Mouse (Mus musculus): Measurements from ENCODE around the gene Cfap61. TPM values are rescaled to one million over a fixed set of nuclear protein-coding genes. Genes with fewer than 3 reads are reported as not detected.

Cfap61 gene
- polyA plus RNA-seq, 1 experiment from 2014 or later = 4.8 TPM

GRCm38 (mm10) chr2:146218161-146218691 is 283.6 kb downstream of the Cfap61 start:
- Histone ChIP-seq H3K4me1 (ENCODE audit: control insufficient read depth, insufficient read depth, low read depth, low read length) (peaks cover 39% of the 10 kb centered on the region), H3K9ac (ENCODE audit: low read depth, low read length) (peak overlapping the region; percentile 43; the same call in 1 of the 2 replicates), H3K27ac (ENCODE audit: low read depth, low read length) (no peak overlapping the region; the same call in 1 of the 2 replicates), H3K36me3 (ENCODE audit: control insufficient read depth, insufficient read depth, low read length) (no peaks in the 10 kb centered on the region), H3K9me3 (ENCODE audit: control insufficient read depth, low read length) (no peaks in the 10 kb centered on the region), H3K27me3 (replicated peaks; ENCODE audit: control insufficient read depth, insufficient read depth, low read length) (peaks cover 16% of the 10 kb centered on the region), H3K4me3 (ENCODE audit: low read length) (peak overlapping the region; percentile 29), H3K4me2 (ENCODE audit: low read length) (peak overlapping the region; percentile 53)
- under 1% methylated on average over 40 of the region's 40 CpGs for WGBS
- no peak for ATAC-seq

- no peaks in the 10 kb centered on the region for H3K9me3 ChIP-seq (ENCODE audit: control insufficient read depth, low read length)
- peaks cover 43% of the 10 kb centered on the region for H3K4me1 ChIP-seq (ENCODE audit: control insufficient read depth, insufficient read depth, low read depth, low read length)
- no peak overlapping the region; the same call in 1 of the 2 replicates for H3K4me3 ChIP-seq (ENCODE audit: low read length)
- H3K27me3 ChIP-seq (replicated peaks; ENCODE audit: control insufficient read depth, insufficient read depth, low read length) = peaks cover 18% of the 10 kb centered on the region
- no peak overlapping the region for H3K27ac ChIP-seq (ENCODE audit: low read depth, low read length)
- H3K36me3 ChIP-seq (ENCODE audit: control insufficient read depth, insufficient read depth, low read length) = no peaks in the 10 kb centered on the region
- no peak for ATAC-seq
- H3K4me2 ChIP-seq (ENCODE audit: low read length) = peak overlapping the region; percentile 19
- no peak overlapping the region for H3K9ac ChIP-seq (ENCODE audit: low read depth, low read length)
- WGBS = 7% methylated on average over 19 of the region's 19 CpGs
Measured at GRCm38 (mm10) chr2:146218881-146219535, 284.4 kb downstream of the Cfap61 start.

DNA sequence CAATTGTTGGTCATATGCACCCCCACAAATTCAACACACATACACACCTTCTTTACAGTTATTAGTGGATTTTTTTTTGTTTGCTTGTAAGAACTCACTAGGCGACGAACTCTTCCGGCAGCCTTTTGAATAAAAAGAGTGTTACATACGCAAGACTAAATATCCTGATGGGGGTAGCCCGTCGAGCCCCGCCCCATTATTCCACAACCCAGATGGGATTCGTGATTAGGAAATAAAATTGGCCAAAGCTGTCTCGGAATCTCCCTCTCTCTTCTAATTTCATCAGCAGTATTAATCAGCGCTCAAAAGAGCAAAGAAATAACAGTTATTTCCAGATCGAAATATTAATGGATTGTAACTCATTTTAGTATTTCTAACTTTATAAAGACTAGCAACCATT is 285.2 kb downstream of the Cfap61 start:
- H3K4me1 ChIP-seq (ENCODE audit: control insufficient read depth, insufficient read depth, low read depth, low read length) = peaks cover 39% of the 10 kb centered on the region
- 13% methylated on average over 11 of the region's 11 CpGs for WGBS

DNA sequence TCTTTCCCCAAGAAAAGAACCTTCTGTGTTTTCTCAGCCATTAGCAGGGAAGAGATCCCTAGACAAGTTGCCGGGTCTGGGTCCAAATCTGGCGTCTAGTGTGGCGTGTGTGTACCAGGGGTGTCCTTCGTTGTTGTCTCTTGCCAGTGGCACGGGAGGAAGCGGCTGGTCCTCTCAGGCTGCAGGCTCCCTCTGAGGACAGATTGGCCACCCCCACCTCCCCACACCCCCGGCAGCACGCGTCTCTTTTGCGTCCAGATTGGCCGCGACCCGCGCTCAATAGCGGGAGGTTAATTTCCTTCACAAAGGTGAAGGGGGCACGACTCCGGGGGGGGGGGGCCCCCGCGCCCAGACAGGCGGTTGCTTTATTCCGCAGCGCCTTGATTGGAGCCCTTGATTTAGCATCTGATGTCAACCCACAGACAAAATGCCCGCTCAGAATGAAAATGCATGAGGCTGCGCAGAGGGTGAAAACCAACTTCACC is 286.0 kb downstream of the Cfap61 start:
- Histone ChIP-seq H3K27ac (ENCODE audit: low read depth, low read length) (peak overlapping the region; percentile 91), H3K9ac (ENCODE audit: low read depth, low read length) (peak overlapping the region; percentile 85), H3K27me3 (replicated peaks; ENCODE audit: control insufficient read depth, insufficient read depth, low read length) (peaks cover 21% of the 10 kb centered on the region), H3K36me3 (ENCODE audit: control insufficient read depth, insufficient read depth, low read length) (no peaks in the 10 kb centered on the region), H3K4me2 (ENCODE audit: low read length) (peak overlapping the region; percentile 68), H3K4me3 (ENCODE audit: low read length) (peak overlapping the region; percentile 75), H3K4me1 (ENCODE audit: control insufficient read depth, insufficient read depth, low read depth, low read length) (peaks cover 39% of the 10 kb centered on the region), H3K9me3 (ENCODE audit: control insufficient read depth, low read length) (no peaks in the 10 kb centered on the region)
- no peak for ATAC-seq
- under 1% methylated on average over 24 of the region's 24 CpGs for WGBS

More for the DNA sequence above, 285.2 kb downstream of the Cfap61 start:
- H3K36me3 ChIP-seq (ENCODE audit: control insufficient read depth, insufficient read depth, low read length) = no peaks in the 10 kb centered on the region
- no peaks in the 10 kb centered on the region for H3K9me3 ChIP-seq (ENCODE audit: control insufficient read depth, low read length)
- H3K27me3 ChIP-seq (replicated peaks; ENCODE audit: control insufficient read depth, insufficient read depth, low read length) = peaks cover 18% of the 10 kb centered on the region
- H3K27ac ChIP-seq (ENCODE audit: low read depth, low read length) = no peak overlapping the region
- H3K4me3 ChIP-seq (ENCODE audit: low read length) = no peak overlapping the region
- no peak overlapping the region for H3K9ac ChIP-seq (ENCODE audit: low read depth, low read length)
- ATAC-seq = no peak
- no peak overlapping the region for H3K4me2 ChIP-seq (ENCODE audit: low read length)

DNA sequence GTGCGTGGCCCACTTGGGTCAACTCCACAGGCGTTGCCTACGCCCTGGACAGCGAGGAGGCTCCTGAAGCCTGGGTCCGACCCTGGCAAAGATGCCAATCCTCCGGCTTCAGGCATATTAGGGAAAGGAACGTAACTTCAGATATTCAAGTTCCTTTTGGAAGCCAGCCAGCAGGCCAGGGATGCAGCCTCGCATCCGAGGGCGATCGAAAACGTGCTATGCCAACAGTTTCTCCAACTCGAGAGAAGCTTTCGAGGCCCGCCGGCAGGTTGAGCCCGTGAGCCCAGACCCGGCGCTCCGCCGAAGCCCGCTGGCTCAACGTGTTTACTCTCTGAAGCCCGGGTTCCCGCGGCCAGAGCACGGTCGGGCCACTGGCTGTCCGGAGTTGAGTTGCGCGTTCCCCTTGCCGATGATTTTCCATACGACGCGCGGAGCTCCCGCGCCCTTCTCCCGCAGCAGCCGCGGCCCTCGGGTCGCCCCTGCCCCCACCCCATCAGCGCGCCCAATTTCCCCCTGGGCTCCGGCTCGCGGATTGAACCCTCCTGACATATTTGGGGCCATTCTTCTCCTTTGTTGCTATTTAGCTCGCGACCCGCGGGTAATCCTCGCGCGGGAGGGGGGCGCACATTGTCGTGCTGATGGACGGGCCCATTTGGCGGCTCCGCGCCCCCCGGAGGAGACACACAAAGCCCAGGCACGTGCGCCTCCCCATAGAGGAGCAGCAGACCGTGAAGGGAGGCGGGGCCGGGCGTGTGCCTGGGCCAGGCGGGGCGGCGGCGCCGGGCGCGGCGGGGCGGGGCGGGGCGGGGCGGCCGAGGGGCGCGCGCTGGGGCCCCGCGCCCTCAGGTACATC is 286.7 kb downstream of the Cfap61 start, which contains the start of gene Insm1:
Insm1 (plus strand) TSS at position 846 of the 853 bp plus-strand sequence.
- WGBS = under 1% methylated on average over 59 of the region's 86 CpGs
- ATAC-seq = peak; percentile 67
- H3K9me3 ChIP-seq (ENCODE audit: control insufficient read depth, low read length) = no peaks in the 10 kb centered on the region
- peaks cover 39% of the 10 kb centered on the region for H3K4me1 ChIP-seq (ENCODE audit: control insufficient read depth, insufficient read depth, low read depth, low read length)
- H3K4me3 ChIP-seq (ENCODE audit: low read length) = peak within 1 kb of the TSS; percentile 75
- H3K27me3 ChIP-seq (replicated peaks; ENCODE audit: control insufficient read depth, insufficient read depth, low read length) = peaks cover 21% of the 10 kb centered on the region
- H3K36me3 ChIP-seq (ENCODE audit: control insufficient read depth, insufficient read depth, low read length) = no peaks in the 10 kb centered on the region
- peak within 1 kb of the TSS; percentile 85 for H3K9ac ChIP-seq (ENCODE audit: low read depth, low read length)
- peak within 1 kb of the TSS; percentile 91 for H3K27ac ChIP-seq (ENCODE audit: low read depth, low read length)
- H3K4me2 ChIP-seq (ENCODE audit: low read length) = peak within 1 kb of the TSS; percentile 68

DNA sequence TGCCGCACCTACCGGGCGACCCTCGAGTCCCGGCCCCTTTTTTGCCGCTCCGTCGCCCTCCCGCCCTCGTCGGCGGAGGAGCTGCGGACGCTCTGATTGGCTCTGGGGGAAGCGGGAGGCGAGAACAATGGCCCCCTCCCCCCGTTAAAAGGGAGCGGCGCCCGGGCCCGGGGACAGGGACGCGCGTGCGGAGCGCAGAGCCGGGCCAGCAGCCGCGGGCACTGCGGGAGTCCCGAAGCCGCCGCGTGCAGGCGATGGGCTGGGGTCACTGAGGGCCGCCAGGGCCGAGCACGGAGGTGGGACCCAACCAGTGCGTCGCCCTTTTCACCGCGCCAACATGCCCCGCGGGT is 287.3 kb downstream of the Cfap61 start:
- Histone ChIP-seq H3K9me3 (ENCODE audit: control insufficient read depth, low read length) (no peaks in the 10 kb centered on the region), H3K4me3 (ENCODE audit: low read length) (peak overlapping the region; percentile 75), H3K27me3 (replicated peaks; ENCODE audit: control insufficient read depth, insufficient read depth, low read length) (peaks cover 21% of the 10 kb centered on the region), H3K36me3 (ENCODE audit: control insufficient read depth, insufficient read depth, low read length) (no peaks in the 10 kb centered on the region), H3K4me1 (ENCODE audit: control insufficient read depth, insufficient read depth, low read depth, low read length) (peaks cover 39% of the 10 kb centered on the region), H3K27ac (ENCODE audit: low read depth, low read length) (peak overlapping the region; percentile 91), H3K4me2 (ENCODE audit: low read length) (peak overlapping the region; percentile 68), H3K9ac (ENCODE audit: low read depth, low read length) (peak overlapping the region; percentile 85)
- under 1% methylated on average over 26 of the region's 44 CpGs for WGBS
- peak; percentile 87 for ATAC-seq

DNA sequence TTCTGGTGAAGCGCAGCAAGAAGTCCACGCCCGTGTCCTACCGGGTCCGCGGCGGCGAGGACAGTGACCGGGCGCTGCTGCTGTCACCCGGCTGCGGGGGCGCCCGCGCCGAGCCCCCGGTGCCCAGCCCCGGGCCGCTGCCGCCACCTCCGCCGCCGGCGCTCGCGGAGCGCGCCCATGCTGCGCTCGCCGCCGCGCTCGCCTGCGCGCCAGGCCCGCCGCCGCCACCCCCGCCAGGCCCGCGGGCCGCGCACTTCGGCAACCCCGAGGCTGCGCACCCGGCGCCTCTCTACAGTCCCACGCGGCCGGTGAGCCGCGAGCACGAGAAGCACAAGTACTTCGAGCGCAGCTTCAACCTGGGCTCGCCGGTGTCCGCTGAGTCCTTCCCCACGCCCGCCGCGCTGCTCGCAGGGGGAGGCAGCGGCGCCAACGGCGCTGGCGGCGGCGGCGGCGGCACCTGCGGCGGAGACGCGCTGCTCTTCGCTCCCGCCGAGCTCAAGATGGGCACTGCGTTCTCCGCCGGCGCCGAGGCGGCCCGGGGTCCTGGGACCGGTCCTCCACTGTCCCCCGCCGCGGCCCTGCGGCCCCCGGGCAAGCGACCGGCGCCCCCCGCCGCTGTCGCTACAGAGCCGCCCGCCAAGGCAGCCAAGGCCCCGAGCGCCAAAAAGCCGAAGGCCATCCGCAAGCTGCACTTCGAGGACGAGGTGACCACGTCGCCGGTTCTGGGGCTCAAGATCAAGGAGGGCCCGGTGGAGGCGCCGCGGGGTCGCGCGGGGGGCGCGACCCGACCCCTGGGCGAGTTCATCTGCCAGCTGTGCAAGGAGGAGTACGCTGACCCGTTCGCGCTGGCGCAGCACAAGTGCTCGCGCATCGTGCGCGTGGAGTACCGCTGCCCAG is 287.9 kb downstream of the Cfap61 start:
- peak overlapping the region; percentile 75 for H3K4me3 ChIP-seq (ENCODE audit: low read length)
- no peaks in the 10 kb centered on the region for H3K36me3 ChIP-seq (ENCODE audit: control insufficient read depth, insufficient read depth, low read length)
- peak overlapping the region; percentile 68 for H3K4me2 ChIP-seq (ENCODE audit: low read length)
- H3K9ac ChIP-seq (ENCODE audit: low read depth, low read length) = peak overlapping the region; percentile 85
- WGBS = under 1% methylated on average over 74 of the region's 133 CpGs
- H3K4me1 ChIP-seq (ENCODE audit: control insufficient read depth, insufficient read depth, low read depth, low read length) = peaks cover 36% of the 10 kb centered on the region
- H3K27me3 ChIP-seq (replicated peaks; ENCODE audit: control insufficient read depth, insufficient read depth, low read length) = peaks cover 21% of the 10 kb centered on the region
- H3K9me3 ChIP-seq (ENCODE audit: control insufficient read depth, low read length) = no peaks in the 10 kb centered on the region
- peak overlapping the region; percentile 91 for H3K27ac ChIP-seq (ENCODE audit: low read depth, low read length)
- ATAC-seq = peak; percentile 45

DNA sequence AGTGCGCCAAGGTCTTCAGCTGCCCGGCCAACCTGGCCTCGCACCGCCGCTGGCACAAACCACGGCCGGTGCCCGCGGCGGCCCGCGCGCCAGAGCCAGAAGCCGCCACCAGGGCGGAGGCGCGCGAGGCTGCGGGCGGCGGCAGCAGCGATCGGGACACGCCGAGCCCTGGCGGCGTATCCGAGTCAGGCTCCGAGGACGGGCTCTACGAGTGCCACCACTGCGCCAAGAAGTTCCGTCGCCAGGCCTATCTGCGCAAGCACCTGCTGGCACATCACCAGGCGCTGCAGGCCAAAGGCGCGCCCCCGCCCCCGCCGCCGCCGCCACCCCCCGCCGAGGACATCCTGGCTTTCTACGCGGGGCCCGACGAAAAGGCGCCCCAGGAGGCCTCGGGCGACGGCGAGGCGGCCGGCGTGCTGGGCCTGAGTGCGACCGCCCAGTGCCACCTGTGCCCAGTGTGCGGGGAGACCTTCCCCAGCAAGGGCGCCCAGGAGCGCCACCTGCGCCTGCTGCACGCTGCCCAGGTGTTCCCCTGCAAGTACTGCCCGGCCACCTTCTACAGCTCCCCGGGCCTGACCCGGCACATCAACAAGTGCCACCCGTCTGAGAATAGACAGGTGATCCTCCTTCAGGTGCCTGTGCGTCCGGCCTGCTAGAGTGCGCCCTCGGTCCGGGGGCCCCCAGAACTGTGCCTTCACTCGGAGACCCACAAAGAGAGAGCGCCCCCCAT is 288.8 kb downstream of the Cfap61 start:
- Histone ChIP-seq H3K27me3 (replicated peaks; ENCODE audit: control insufficient read depth, insufficient read depth, low read length) (peaks cover 19% of the 10 kb centered on the region), H3K4me1 (ENCODE audit: control insufficient read depth, insufficient read depth, low read depth, low read length) (peaks cover 28% of the 10 kb centered on the region), H3K4me2 (ENCODE audit: low read length) (peak overlapping the region; percentile 68), H3K9ac (ENCODE audit: low read depth, low read length) (peak overlapping the region; percentile 85), H3K4me3 (ENCODE audit: low read length) (peak overlapping the region; percentile 75), H3K9me3 (ENCODE audit: control insufficient read depth, low read length) (no peaks in the 10 kb centered on the region), H3K36me3 (ENCODE audit: control insufficient read depth, insufficient read depth, low read length) (no peaks in the 10 kb centered on the region), H3K27ac (ENCODE audit: low read depth, low read length) (peak overlapping the region; percentile 91)
- ATAC-seq = no peak
- WGBS = under 1% methylated on average over 46 of the region's 75 CpGs
